Mouse (Mus musculus) testis, adult 2 months (tissue): ENCODE data around the gene 4933405O20Rik.

ENCODE experiments used
- CTCF ChIP-seq: fragments of 200-500 bp; IDR thresholded peaks from 2 replicates; pipeline ENCODE4 v1.5.1; 2012; ENCODE audit warnings: low read depth, mild to moderate bottlenecking, inconsistent platforms, low read length, moderate library complexity; ENCODE audit not compliant: control insufficient read depth, insufficient read depth, insufficient replicate concordance
- POLR2A ChIP-seq: fragments of 200-500 bp; IDR thresholded peaks from 2 replicates; pipeline ENCODE4 v1.6.1; 2012; ENCODE audit warnings: low read depth, mild to moderate bottlenecking, inconsistent platforms, low read length, moderate library complexity; ENCODE audit not compliant: control insufficient read depth

GRCm38 (mm10) chr7:50598890-50599289 lies at the start of gene 4933405O20Rik:
- TF ChIP-seq CTCF (no peak), POLR2A (no peak)
